Mouse (Mus musculus) liver, embryonic 11.5 days (tissue): ENCODE measurements around the gene Zbtb7b. TPM values are rescaled to one million over a fixed set of nuclear protein-coding genes. Genes with fewer than 3 reads are reported as not detected.

ENCODE experiments used
- ATAC-seq: fragments of 200-750 bp; cut with Nextera tagmentation; replicated peaks from 2 replicates; pipeline ENCODE4 v1.8.0; 2017; ENCODE audit warnings: moderate number of reproducible peaks, mild to moderate bottlenecking, moderate TSS enrichment, moderate library complexity; ENCODE audit not compliant: low FRiP score
- DNase-seq: peaks from one replicate; pipeline ENCODE4 v3.0.0-alpha.2; 2017; ENCODE audit warnings: low spot score
- H3K27ac ChIP-seq: fragments of 300-500 bp; sonication (generic); 2 replicates; pipeline ENCODE4 v1.5.1; 2014; ENCODE audit warnings: mild to moderate bottlenecking, low read depth, low read length, control low read depth
- H3K27me3 ChIP-seq: fragments of 300-500 bp; sonication (generic); replicated peaks from 2 replicates; pipeline ENCODE4 v1.6.1; 2014; ENCODE audit warnings: low read length, mixed read lengths; ENCODE audit not compliant: control insufficient read depth, insufficient read depth
- H3K36me3 ChIP-seq: fragments of 300-500 bp; sonication (generic); 2 replicates; pipeline ENCODE4 v1.6.1; 2014; ENCODE audit warnings: mild to moderate bottlenecking, low read length, moderate library complexity, mixed read lengths; ENCODE audit not compliant: control insufficient read depth, insufficient read depth
- H3K4me1 ChIP-seq: fragments of 300-500 bp; sonication (generic); replicated peaks from 2 replicates; pipeline ENCODE4 v1.6.1; 2014; ENCODE audit warnings: low read length, mixed read lengths; ENCODE audit not compliant: control insufficient read depth, insufficient read depth
- H3K4me2 ChIP-seq: fragments of 300-500 bp; sonication (generic); 2 replicates; pipeline ENCODE4 v1.6.1; 2014; ENCODE audit warnings: mild to moderate bottlenecking, control low read depth, moderate library complexity
- H3K4me3 ChIP-seq: fragments of 300-500 bp; sonication (generic); 2 replicates; pipeline ENCODE4 v1.5.1; 2014; ENCODE audit warnings: low read depth, low read length, control low read depth
- H3K9ac ChIP-seq: fragments of 300-500 bp; sonication (generic); 2 replicates; pipeline ENCODE4 v1.6.1; 2014; ENCODE audit warnings: low read depth, low read length, control low read depth
- H3K9me3 ChIP-seq: fragments of 300-500 bp; sonication (generic); 2 replicates; pipeline ENCODE4 v1.6.1; 2016; ENCODE audit warnings: low read length, inconsistent platforms, mixed read lengths; ENCODE audit not compliant: control insufficient read depth
- WGBS: fragments of 180-500 bp; shearing (Covaris S2); extraction: QIAGEN DNeasy Blood & Tissue Kit; methylation state at CpG from one replicate; pipeline ENCODE4 v1.1.7; 2014; 5-methylcytosine and 5-hydroxymethylcytosine counted together
- polyA plus RNA-seq: library from polyadenylated mRNA; unstranded; fragments of >200 nt; fragmentation: Nextera tagmentation; extraction: Ambion mirVana; gene quantifications from 2 replicates; pipeline ENCODE4 v1.2.1, GENCODE M21; 2014

Zbtb7b gene
- polyA plus RNA-seq, 1 experiment from 2014 or later = 2.1 TPM

GRCm38 (mm10) chr3:89396654-89397005, 2.1 kb upstream of the Zbtb7b start:
- ATAC-seq (no peak), DNase-seq (no peak)
- Histone ChIP-seq H3K36me3 (no peaks in the 10 kb centered on the region), H3K4me3 (peak overlapping the region; percentile 64), H3K9me3 (no peaks in the 10 kb centered on the region), H3K4me1 (peaks cover 23% of the 10 kb centered on the region), H3K9ac (peak overlapping the region; percentile 66; the same call in 1 of the 2 replicates), H3K27ac (no peak overlapping the region), H3K27me3 (no peaks in the 10 kb centered on the region; the same call in 1 of the 2 replicates), H3K4me2 (peak overlapping the region; percentile 99)
- 0% methylated on average over 4 of the region's 4 CpGs for WGBS

GRCm38 (mm10) chr3:89395806-89396653, 1.5 kb upstream of the Zbtb7b start:
- H3K27ac ChIP-seq = no peak overlapping the region
- under 1% methylated on average over 41 of the region's 44 CpGs for WGBS
- H3K4me3 ChIP-seq = peak overlapping the region; percentile 64
- peaks cover 29% of the 10 kb centered on the region for H3K4me1 ChIP-seq
- H3K4me2 ChIP-seq = peak overlapping the region; percentile 99
- ATAC-seq (0 out of 2 replicates have a peak, but pooled peaks have one; percentile 18), DNase-seq (peak; percentile 70)
- no peaks in the 10 kb centered on the region; the same call in 1 of the 2 replicates for H3K27me3 ChIP-seq
- H3K9me3 ChIP-seq = no peaks in the 10 kb centered on the region
- H3K36me3 ChIP-seq = no peaks in the 10 kb centered on the region
- peak overlapping the region; percentile 66 for H3K9ac ChIP-seq

- H3K27ac ChIP-seq = peak overlapping the region; percentile 2; the same call in 1 of the 2 replicates
- H3K36me3 ChIP-seq = no peaks in the 10 kb centered on the region
- H3K4me2 ChIP-seq = peak overlapping the region; percentile 99
- H3K4me1 ChIP-seq = peaks cover 35% of the 10 kb centered on the region
- DNase-seq (no peak), ATAC-seq (no peak)
- peak overlapping the region; percentile 64 for H3K4me3 ChIP-seq
- H3K9ac ChIP-seq = peak overlapping the region; percentile 70
- H3K27me3 ChIP-seq = no peaks in the 10 kb centered on the region; the same call in 1 of the 2 replicates
- no peaks in the 10 kb centered on the region for H3K9me3 ChIP-seq
- WGBS = 1% methylated on average over 10 of the region's 10 CpGs
These were observed 836 bp upstream of the Zbtb7b start for GRCm38 (mm10) chr3:89395419-89395805.

GRCm38 (mm10) chr3:89394894-89395256, 299 bp upstream of the Zbtb7b start:
- no peaks in the 10 kb centered on the region for H3K36me3 ChIP-seq
- H3K27me3 ChIP-seq = no peaks in the 10 kb centered on the region; the same call in 1 of the 2 replicates
- ATAC-seq (peak; percentile 24; the same call in 1 of the 2 replicates), DNase-seq (peak; percentile 80)
- H3K27ac ChIP-seq = peak overlapping the region; percentile 88
- under 1% methylated on average over 12 of the region's 12 CpGs for WGBS
- H3K9me3 ChIP-seq = no peaks in the 10 kb centered on the region
- H3K4me3 ChIP-seq = peak overlapping the region; percentile 64
- H3K9ac ChIP-seq = peak overlapping the region; percentile 70
- H3K4me2 ChIP-seq = peak overlapping the region; percentile 99
- H3K4me1 ChIP-seq = peaks cover 35% of the 10 kb centered on the region

GRCm38 (mm10) chr3:89393605-89394004, 971 bp downstream of the Zbtb7b start:
- Histone ChIP-seq H3K4me2 (peak overlapping the region; percentile 99), H3K36me3 (no peaks in the 10 kb centered on the region), H3K4me3 (peak overlapping the region; percentile 64), H3K9me3 (no peaks in the 10 kb centered on the region), H3K27me3 (no peaks in the 10 kb centered on the region; the same call in 1 of the 2 replicates), H3K4me1 (peaks cover 38% of the 10 kb centered on the region), H3K9ac (peak overlapping the region; percentile 70), H3K27ac (peak overlapping the region; percentile 88)
- WGBS = under 1% methylated on average over 15 of the region's 15 CpGs
- DNase-seq (peak; percentile 96), ATAC-seq (peak; percentile 92)

- no peaks in the 10 kb centered on the region for H3K9me3 ChIP-seq
- H3K27me3 ChIP-seq = no peaks in the 10 kb centered on the region; the same call in 1 of the 2 replicates
- H3K4me3 ChIP-seq = peak overlapping the region; percentile 64
- ATAC-seq = no peak
- WGBS = under 1% methylated on average over 23 of the region's 24 CpGs
- peaks cover 45% of the 10 kb centered on the region for H3K4me1 ChIP-seq
- DNase-seq = peak; percentile 59
- peak overlapping the region; percentile 61 for H3K9ac ChIP-seq
- peak overlapping the region; percentile 99 for H3K4me2 ChIP-seq
- H3K27ac ChIP-seq = peak overlapping the region; percentile 43; the same call in 1 of the 2 replicates
- H3K36me3 ChIP-seq = no peaks in the 10 kb centered on the region
These were observed 1.7 kb downstream of the Zbtb7b start for GRCm38 (mm10) chr3:89392871-89393311.

GRCm38 (mm10) chr3:89391663-89392511, 2.7 kb downstream of the Zbtb7b start:
- peak overlapping the region; percentile 61 for H3K9ac ChIP-seq
- H3K4me3 ChIP-seq = peak overlapping the region; percentile 64
- 1% methylated on average over 51 of the region's 56 CpGs for WGBS
- no peaks in the 10 kb centered on the region for H3K9me3 ChIP-seq
- H3K27ac ChIP-seq = peak overlapping the region; percentile 43
- H3K36me3 ChIP-seq = no peaks in the 10 kb centered on the region
- no peak for ATAC-seq
- H3K27me3 ChIP-seq = no peaks in the 10 kb centered on the region; the same call in 1 of the 2 replicates
- peak; percentile 66 for DNase-seq
- H3K4me2 ChIP-seq = peak overlapping the region; percentile 99
- H3K4me1 ChIP-seq = peaks cover 53% of the 10 kb centered on the region
